Mouse (Mus musculus) neutrophil, adult 5-6 weeks (primary cell): ENCODE results near the gene Pced1a. TPM values are rescaled to one million over a fixed set of nuclear protein-coding genes. Genes with fewer than 3 reads are reported as not detected.

Experiments
- ATAC-seq: fragments of 151-379, 151-347 bp; 2 replicates; pipeline ENCODE4 v1.8.0; 2017; ENCODE audit warnings: mild to moderate bottlenecking, moderate TSS enrichment; ENCODE audit not compliant: insufficient number of reproducible peaks, poor library complexity, low FRiP score, severe bottlenecking; ENCODE audit errors: extremely low read depth
- total RNA-seq: library from RNA; stranded (forward); fragments of 200-1000 nt; gene quantifications from 2 replicates; pipeline ENCODE4 v1.2.3, GENCODE M21; 2017

Pced1a gene
- total RNA-seq: 16.9 TPM in 2 replicates

DNA sequence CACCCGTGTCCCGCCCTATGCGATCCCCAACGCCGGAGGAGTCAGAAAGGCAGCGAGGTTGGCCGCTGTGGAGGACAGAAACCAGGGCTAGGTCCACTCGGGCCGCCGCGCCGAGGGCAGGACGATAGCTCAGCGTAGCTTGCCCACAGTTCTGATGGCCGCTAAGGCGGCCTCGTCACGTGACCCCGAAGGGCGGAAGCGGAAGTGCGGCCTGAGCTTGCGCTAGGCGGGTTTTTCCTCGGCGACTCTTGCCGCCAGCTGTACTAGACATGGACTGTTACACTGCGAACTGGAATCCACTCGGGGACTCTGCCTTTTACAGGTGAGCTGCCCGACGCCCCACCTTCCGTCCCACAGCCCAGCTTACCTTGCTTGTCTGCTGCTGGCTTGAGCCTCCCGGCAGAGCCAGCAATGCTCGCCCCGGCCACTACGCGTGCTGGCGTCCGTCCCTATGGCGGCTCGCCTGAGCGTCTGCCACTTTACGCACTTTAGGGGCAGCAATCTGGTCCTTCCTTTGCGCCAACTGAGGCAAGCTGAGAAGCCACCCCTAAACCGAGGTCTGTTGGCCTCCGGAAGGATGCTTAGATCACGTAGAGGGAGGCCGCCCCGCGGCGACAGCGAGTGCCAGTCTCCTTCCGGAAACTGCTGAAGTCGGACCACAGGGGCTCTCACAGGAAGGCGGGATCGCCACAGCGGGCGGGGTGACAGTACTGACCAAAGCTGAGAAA lies at the start of gene Pced1a, which contains the start of gene Vps16:
Gene Pced1a, minus strand, starts transcription at position 576 of the 728 bp plus-strand sequence.
Gene Vps16, plus strand, starts transcription at position 214 of the 728 bp plus-strand sequence.
- ATAC-seq: peak; percentile 72

DNA sequence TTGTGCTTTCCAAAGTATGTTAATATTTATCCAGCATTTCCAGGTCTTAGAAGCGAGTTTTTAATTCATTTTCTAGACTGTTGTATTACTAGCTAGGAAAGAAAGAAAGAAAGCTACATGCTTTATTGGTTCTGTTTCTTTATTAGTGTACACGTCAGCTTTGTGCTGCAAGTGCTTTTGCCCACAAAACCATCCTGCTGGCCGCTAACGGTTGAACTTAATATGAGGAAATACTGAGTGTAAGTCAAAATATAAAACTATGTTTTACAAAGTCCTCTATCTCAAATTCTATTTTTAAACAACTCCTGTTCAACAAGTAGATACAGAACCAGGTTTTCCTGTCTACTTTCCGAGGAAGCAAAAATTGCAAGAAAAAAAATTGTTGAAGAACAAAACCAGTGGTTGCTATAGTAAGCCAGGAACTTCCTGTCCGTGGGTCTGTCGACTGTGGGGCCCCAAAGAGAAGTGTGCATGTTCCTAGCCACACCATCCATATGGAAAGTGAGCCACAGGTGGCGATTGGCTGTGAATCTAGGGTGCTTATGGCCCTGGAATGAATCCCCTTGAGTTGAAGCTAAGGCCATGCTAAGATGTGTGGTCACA lies 48.5 kb upstream of the Pced1a start:
- no peak for ATAC-seq

DNA sequence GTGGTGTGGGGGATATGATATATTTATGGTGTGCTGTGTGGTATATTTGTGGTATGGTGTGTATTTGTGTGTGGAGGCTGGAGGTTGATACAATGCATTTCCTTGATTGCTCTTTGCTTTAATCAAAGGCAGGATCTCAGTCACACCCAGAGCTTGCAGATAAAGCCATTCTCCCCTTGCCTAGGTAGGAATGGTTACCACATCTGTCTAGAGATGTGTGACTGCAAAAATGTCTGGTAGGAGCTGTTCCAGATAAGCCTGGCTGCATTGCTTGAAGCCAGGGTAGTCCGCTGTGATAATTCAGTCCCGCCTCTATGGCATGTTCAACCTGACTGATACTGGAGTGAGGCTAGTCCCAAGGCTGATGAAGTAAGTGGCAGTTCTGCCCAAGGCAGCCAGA lies 45.4 kb upstream of the Pced1a start:
- no peak for ATAC-seq

DNA sequence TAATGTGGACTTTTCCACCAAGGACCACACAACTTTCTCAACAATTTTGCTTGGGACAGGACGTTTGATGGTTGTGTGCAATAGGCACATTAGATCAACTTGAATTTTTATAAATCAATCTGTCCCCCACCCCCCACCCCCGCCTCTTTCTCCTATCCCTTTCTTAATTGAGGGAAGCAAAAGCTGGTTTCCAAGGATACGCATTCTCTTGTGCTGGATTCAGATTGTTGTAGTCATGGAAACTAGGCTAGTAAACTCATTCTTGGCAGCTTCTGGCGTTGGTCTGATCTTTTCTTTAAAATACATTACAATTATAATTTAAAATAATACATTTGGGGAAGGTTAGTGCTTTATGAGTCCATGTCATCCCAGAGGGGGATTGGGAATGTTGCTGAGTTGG lies 44.9 kb upstream of the Pced1a start:
- ATAC-seq: no peak

DNA sequence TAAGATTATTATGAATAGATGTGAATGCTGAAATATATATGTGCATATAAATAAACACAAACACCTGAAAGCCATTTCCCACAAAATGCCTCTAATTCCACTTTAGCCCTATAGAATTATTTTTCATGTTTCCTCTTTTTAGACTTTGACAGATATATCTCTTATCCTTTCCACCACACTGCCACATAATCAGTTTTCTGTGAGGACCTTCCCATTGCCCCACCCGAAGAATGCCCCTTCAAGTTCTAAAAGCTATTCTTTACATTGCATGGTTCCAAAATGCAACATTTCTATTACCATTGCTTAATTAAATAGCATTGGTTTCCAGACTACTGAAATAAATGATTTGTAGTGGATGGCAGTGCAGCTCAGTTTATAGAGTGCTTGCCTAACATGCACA lies 41.9 kb upstream of the Pced1a start:
- no peak for ATAC-seq

DNA sequence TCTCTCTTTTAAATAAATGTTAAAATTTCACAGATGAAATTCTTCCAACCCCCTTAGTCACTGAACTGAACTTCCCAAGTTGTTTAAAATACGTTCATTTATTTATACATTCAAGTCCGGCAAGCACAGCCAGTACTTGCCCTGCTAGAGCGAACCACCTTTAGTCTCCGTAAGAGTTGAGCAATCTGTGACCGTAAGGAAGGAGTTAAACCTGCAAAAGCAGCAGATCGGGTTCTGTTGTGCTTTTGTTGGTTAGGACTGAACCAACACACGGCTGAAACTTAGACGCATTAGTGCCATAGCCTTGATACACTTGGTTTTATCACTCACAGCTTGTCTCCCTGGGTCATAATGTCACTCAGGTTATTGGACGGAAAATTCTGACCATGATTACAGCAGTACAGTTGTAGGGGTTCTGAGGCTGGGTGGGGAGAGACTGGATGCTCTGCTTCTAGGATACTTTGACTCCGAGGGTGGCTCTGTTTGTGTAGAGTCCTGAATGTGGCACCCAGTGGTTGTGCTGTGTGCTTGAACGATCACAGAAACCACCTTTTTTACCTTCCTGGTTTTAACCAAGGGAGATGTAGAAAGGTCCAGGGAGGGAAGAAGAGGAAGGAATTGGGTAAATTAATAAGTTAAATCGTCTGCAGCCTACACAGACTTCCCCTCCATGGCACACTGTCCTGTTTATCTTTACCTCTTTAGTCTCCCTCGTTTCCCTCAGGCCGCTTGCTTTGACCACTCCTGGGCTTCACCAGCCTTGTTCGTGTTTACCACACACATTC lies 37.0 kb upstream of the Pced1a start:
- no peak for ATAC-seq

DNA sequence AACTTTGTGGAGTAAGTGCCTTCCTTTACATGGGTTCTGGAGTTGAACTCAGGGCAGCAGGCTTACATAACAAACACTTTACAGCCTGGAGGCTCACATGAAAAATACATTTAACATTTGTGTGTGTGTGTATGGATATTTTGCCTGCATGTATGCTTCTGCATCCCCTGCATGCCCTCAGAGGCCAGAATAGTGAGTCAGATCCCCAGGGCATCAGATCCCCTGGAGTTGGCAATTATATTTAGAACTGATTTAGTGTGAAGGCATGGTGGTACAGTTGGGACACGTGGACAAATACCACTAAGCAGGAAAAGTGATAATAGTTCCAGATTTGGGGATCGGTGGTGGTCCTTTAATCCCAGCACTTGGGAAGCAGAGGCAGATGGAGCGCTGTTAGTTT lies 35.1 kb upstream of the Pced1a start:
- ATAC-seq: no peak

DNA sequence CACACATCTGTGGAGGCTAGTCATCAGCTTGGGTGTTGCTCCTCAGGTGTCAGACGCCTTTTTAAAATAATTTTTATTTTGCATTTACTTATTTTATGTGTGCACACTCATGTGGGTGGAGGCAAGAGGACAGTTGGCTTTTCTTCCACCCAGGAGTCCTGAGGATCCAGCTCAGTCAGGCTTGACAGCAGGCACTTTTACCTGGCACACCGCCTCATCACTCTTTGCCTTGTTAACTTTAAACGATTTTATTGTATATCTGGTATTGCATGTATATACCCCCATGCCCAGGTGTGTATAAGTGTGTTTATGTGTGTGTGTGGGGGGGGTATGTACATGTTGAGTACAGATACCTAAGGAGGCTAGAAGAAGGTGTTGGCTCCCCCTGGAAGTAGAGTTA lies 33.4 kb upstream of the Pced1a start:
- ATAC-seq: no peak

DNA sequence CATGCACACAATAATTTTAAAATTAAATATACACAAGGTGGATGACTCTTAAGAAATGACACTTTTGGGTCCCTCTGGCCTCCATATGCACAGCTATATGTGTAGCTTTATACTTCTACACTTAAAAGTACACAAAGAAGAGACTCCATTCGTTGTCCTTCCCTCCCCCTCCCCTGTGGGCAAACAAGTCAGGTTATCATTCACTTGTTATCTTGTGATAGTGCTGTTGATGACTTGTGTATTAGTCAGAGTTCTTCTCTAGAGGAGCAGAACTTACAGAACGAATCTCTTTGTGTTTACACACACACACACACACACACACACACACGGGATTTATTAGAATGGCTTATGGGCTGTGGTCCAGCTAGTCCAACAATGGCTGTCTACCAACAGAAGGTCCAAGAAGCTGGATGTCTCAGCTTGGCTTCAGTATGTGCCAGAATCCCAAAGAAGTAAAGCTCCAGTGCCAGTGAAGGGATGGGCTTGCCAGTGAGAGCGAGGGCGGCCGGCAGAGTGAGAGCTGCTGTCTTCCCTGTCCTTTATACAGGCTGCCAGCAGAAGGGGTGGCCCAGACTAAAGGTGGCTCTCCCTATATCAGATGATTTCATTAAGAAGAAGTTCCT lies 30.4 kb upstream of the Pced1a start:
- ATAC-seq: no peak

DNA sequence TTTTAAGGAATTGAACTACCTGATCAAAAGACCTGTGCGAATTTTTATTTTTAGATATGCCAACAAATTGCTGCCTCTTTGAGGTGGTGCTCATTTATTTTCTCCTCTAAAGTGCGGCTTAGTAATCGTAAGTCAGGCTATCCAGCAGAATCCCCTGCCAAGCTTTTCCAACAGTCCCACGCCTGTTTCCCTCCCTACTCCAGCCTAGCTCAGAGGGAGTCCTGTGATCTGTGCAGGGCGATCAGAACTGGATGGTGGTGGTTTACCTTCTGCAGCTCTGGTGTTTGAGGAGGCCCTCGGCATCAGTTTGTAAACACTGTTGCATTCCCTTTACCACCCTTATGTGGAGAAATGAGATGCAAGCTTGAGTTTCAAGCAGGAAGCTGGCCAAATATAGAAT lies 28.9 kb upstream of the Pced1a start:
- ATAC-seq: no peak

DNA sequence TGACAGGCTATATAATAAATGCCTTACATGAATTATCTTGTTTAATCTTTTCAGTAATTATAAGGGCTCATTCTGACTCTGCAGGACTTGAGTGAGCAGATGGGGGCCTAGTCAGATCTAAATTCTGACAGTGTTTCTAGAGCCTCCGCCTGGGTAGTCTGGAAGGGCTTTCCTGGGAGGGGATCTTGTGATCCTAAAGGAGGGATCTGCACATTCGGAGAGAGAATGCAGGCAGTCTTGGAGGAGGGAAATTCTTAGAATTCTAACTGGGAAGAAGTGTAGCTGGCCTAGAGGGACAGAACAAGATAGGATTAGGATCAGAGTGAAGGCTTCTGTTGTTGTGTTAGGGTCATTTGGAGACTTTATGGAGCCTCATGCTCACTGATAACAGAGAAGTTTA lies 27.8 kb upstream of the Pced1a start:
- no peak for ATAC-seq

DNA sequence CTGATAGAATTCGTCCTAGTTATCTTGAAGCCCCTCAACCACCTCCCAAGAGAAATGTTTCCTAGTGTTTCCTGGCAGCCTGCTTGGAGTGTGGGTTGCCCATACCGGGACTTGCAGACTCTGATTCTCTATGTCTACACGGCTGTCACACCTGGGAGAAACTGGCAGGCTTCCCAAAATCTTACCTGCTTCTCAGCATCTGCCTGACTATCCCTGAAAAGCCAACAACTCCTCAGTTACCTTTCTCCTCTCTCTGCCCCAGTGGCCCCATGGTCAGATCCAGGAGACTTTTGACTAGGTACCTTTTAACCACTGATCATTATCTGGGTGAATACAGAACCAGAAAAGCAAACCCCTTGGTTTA lies 27.2 kb upstream of the Pced1a start:
- ATAC-seq: no peak

DNA sequence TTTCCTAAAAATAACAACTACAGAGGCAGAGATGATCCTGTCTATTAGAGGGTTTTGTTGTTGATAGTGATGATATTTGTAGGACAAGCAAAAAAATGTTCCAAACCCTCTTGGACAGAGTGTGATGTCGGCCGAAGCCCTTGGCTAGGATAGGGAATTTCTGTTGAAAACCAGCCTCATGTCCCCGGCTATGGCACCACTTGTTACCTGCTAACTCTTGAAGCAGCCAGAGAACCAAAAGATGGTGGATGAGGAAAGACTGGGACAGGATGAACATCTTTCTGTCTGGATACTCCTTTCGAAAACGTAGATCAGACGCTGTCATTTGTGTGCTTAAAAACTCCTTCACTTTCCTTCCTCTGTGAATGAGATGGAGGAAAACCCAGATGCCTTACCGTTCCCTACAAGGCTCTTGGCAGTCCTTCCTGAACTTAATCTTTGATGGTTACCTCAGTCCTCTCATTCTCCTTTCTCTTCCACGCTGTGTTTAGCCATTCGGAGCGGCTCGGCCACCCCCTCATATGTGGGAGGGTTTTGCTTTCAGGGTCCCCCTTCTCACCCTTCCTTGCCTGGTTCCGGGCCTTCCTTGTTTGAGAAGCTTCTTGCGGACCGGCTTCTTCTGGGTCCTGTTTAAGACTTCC lies 26.7 kb upstream of the Pced1a start:
- no peak for ATAC-seq

DNA sequence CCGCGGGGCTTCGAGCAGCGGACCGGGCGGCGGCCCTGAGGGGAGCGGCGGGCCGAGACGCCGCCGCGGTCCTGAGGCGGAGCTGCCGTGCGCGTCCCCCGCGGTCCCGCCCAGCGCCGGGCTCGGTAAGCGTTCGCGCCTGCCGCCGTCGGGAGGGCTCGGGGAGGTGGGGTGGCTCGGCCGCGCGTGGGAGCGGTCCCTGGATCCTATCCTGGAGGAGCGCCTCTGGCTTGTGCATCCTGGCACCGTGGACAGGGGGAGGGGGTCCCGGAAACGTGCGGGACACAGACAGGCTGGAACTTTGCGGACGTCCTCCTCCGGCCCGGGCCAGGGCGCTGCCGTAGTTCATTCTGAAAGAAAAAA lies 25.9 kb upstream of the Pced1a start:
- ATAC-seq: 0 out of 2 replicates have a peak, but pooled peaks have one; percentile 10

DNA sequence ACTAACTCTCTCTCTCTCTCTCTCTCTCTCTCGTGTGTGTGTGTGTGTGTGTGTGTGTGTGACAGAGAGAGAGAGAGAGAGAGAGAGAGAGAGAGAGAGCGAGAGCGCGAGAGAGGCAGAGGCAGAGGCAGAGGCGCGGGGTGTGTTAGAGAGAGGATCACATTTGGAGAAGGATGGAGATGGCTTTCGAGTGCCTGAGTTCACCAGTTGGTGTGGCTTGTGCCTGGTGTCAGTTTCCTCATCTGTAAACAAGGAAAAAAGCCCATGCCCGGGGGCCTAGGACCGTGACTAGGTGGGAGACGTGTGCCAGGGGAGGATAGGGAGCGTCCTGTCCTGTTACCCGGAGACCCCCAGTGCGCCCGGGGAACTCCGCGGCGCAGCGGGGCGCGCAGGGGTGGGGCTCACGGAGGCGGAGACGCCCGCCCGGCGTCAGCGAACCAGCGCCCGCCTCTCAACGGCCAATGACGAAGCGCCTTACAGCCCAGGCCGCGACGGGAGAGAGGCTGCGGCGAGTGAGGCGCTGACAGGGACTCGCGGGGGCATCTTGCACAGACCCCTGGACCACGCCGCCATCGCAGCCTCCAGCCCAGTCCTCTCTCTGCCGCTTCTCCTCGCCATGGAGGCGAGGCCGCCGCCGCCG lies 25.4 kb upstream of the Pced1a start, which contains the start of gene Ptpra:
Gene Ptpra, plus strand, starts transcription at position 485 of the 640 bp plus-strand sequence.
- ATAC-seq: peak; percentile 90

DNA sequence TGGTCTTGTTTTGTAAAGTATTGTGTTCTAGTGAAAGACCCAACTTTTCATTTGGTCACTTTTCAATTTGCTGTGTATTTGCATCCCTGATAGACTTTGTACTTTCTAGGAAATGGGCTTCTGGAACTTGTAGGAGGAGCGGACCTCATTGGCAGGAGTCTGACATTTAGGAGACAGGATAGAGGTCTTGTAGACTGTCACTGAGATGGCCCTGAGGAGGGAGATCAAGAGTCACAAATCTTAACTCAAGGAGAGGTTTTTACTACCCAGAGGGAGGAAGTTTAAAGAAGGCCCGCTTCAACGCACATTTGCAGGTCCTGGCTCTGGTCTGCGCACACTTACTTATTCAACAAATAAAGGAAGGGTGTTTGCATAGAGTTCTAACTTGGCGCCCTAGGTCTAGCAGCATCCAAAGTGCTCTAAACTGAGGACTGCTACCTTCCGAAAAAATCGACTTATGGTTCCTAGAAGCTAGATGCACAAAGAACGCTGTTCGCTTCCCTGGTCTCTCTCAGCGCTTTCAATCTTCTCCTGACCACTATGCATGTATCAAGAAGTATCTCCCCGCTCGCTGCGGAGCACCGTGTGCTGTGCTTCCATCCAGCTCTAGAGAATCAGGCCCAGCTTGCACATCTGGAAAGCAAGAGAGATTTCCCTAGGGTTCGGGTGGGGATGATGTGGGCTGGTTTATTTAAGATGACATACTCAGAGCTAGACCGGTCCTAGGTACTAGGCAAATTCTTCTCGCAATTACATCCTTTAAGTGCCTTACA lies 24.7 kb upstream of the Pced1a start:
- ATAC-seq: no peak

DNA sequence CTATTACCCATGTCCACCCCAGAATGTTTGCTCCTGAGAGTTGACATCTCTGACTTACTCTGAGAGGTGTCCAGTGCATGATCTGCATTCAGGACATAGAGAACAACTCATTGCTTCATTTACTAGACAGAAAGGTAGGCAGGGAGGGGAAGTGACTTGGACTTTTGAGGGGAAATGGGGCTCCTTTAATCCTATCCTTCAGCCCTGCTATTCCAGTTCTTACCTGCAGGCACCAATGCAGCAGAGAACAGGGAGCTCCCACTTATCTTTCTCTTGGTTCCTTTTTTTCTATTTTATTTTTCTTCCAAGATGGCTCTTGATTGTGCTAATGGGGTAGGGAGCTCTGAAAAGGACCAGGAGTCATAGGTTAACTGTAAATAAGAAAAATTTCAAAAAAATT lies 23.9 kb upstream of the Pced1a start:
- ATAC-seq: no peak

DNA sequence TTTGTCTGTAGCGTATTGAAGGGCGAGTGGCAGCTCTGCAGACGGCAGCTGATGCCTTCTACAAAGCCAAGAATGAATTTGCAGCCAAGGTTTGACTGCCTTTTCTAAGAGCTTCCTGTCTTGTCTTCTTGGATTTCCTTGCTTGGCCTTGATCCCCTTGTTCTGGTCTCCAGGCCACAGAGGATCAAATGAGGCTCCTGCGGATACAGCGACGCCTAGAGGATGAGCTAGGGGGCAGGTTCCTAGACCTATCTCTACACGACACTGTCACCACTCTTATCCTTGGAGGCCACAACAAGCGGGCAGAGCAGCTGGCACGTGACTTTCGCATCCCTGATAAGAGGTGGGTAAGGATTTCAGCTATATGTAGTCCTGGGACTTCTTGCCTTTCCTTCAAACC lies 17.7 kb upstream of the Pced1a start:
- no peak for ATAC-seq
